Mouse (Mus musculus) bone marrow, adult 2 months (tissue): ENCODE data around the gene Lrrc73.
A peak's percentile ranks its signal among the peaks of the same experiment; 100 is the strongest.

Experiments used
- CTCF ChIP-seq: fragments of 200-500 bp; IDR thresholded peaks from 2 replicates; pipeline ENCODE4 v1.5.1; 2011; ENCODE audit warnings: low read length, control low read depth; ENCODE audit not compliant: control insufficient read depth, insufficient read depth
- POLR2A ChIP-seq: fragments of 200-500 bp; IDR thresholded peaks from 2 replicates; pipeline ENCODE4 v1.6.1; 2011; ENCODE audit warnings: low read depth, mild to moderate bottlenecking, control low read depth, low read length, borderline replicate concordance; ENCODE audit not compliant: control insufficient read depth

- TF ChIP-seq CTCF (no peak), POLR2A (0 out of 2 replicates have a peak, but pooled peaks have one; percentile 3)
Measured at GRCm38 (mm10) chr17:46254106-46254505, 775 bp downstream of the Lrrc73 start.
